Mouse (Mus musculus) ES-E14 (cell line): ENCODE results near the gene Zfp385a. TPM values are rescaled to one million over a fixed set of nuclear protein-coding genes. Genes with fewer than 3 reads are reported as not detected.

Source experiments
- DNase-seq: peaks from one replicate; pipeline ENCODE4 v3.0.0-alpha.2; 2013; ENCODE audit warnings: low read depth, low spot score
- H3K27ac ChIP-seq: 2 replicates; pipeline ENCODE4 v1.5.1; 2012; ENCODE audit warnings: low read depth, mild to moderate bottlenecking, low read length, moderate library complexity, mixed read lengths; ENCODE audit not compliant: poor library complexity, insufficient read depth, severe bottlenecking
- H3K36me3 ChIP-seq: 2 replicates; pipeline ENCODE4 v1.6.1; 2012; ENCODE audit warnings: mild to moderate bottlenecking, low read length, moderate library complexity, mixed read lengths; ENCODE audit not compliant: control insufficient read depth, poor library complexity, insufficient read depth, severe bottlenecking
- H3K4me1 ChIP-seq, 2 experiments: fragments of 150-350 bp in 1 of 2; sonication (generic) in 1 of 2; 2 replicates each; pipeline ENCODE4 v1.6.1; 2012; ENCODE audit warnings: low read length in 2 of 2, mild to moderate bottlenecking in 1 of 2, mixed read lengths in 1 of 2; ENCODE audit not compliant: control insufficient read depth in 2 of 2, insufficient read depth in 2 of 2, poor library complexity in 1 of 2
- H3K4me3 ChIP-seq, 2 experiments: fragments of 150-350 bp in 1 of 2; sonication (generic) in 1 of 2; 2 replicates each; pipeline ENCODE4 v1.5.1; 2012; ENCODE audit warnings: low read length in 2 of 2, low read depth in 1 of 2, mild to moderate bottlenecking in 1 of 2, mixed read lengths in 1 of 2; ENCODE audit not compliant: insufficient read depth in 1 of 2, poor library complexity in 1 of 2, severe bottlenecking in 1 of 2
- H3K9ac ChIP-seq: 2 replicates; pipeline ENCODE4 v1.6.1; 2012; ENCODE audit warnings: low read depth, mild to moderate bottlenecking, low read length, mixed read lengths; ENCODE audit not compliant: poor library complexity, insufficient read depth, severe bottlenecking
- H3K9me3 ChIP-seq: fragments of 150-350 bp; sonication (generic); 2 replicates; pipeline ENCODE4 v1.6.1; 2012; ENCODE audit warnings: low read depth, mild to moderate bottlenecking, low read length; ENCODE audit not compliant: control insufficient read depth, insufficient read depth
- CHD2 ChIP-seq: IDR thresholded peaks from 2 replicates; pipeline ENCODE4 v1.6.1; 2014; ENCODE audit warnings: mild to moderate bottlenecking, low read depth, low read length, inconsistent platforms
- HCFC1 ChIP-seq: IDR thresholded peaks from 2 replicates; pipeline ENCODE4 v1.6.1; 2012; ENCODE audit warnings: low read length, inconsistent platforms, borderline replicate concordance; ENCODE audit not compliant: insufficient read depth
- MAFK ChIP-seq: IDR thresholded peaks from 2 replicates; pipeline ENCODE4 v1.6.1; 2014; ENCODE audit warnings: mild to moderate bottlenecking, low read depth, low read length, inconsistent platforms; ENCODE audit not compliant: insufficient read depth
- ZC3H11A ChIP-seq: IDR thresholded peaks from 2 replicates; pipeline ENCODE4 v1.6.1; 2012; ENCODE audit warnings: low read depth, mild to moderate bottlenecking, inconsistent platforms, low read length, borderline replicate concordance
- ZNF384 ChIP-seq: IDR thresholded peaks from 2 replicates; pipeline ENCODE4 v1.6.1; 2012; ENCODE audit warnings: low read depth, low read length, inconsistent platforms
- in situ Hi-C, 2 experiments: fragments of 600-800 bp; cut with MboI; formaldehyde crosslinking; loops; one replicate each; pipeline ENCODE4 v1.15.1; 2025; ENCODE audit warnings: low sequenced_read_pairs in 2 of 2, inconsistent platforms in 1 of 2; ENCODE audit not compliant: unreplicated experiment in 2 of 2
- total RNA-seq: library from RNA; depleted of rRNA; stranded (reverse); fragments of 300-350 nt; gene quantifications from 2 replicates; pipeline ENCODE4 v1.2.3, GENCODE M21; 2012; rRNA removed

The Zfp385a gene
- 2.7 and 5.9 TPM in 2 replicates for total RNA-seq

- TF ChIP-seq HCFC1 (no peak), ZC3H11A (no peak), CHD2 (no peak)
Observed at GRCm38 (mm10) chr15:103339961-103340337, at the start of gene Zfp385a. Zfp385a (minus strand) TSS chr15:103340093.

GRCm38 (mm10) chr15:103388556-103389145 lies 48.8 kb upstream of the Zfp385a start:
- Histone ChIP-seq H3K4me1 (peaks cover 0 to under 1% of the 10 kb centered on the region in 2 experiments; a peak in 2 of 4 replicates), H3K9ac (no peak overlapping the region), H3K9me3 (no peaks in the 10 kb centered on the region), H3K36me3 (no peaks in the 10 kb centered on the region), H3K4me3 (no peak overlapping the region), H3K27ac (no peak overlapping the region)
- in situ Hi-C loops, result no loop called here
- no peak for DNase-seq
- TF ChIP-seq ZC3H11A, result no peak
- peak; percentile 97 for TF ChIP-seq ZNF384
- no peak for TF ChIP-seq MAFK

More at GRCm38 (mm10) chr15:103339961-103340337, at the start of gene Zfp385a:
- H3K4me3 ChIP-seq, result peak within 1 kb of the TSS; percentile 71 to 88
- no peaks in the 10 kb centered on the region for H3K9me3 ChIP-seq
- H3K4me1 ChIP-seq, result peaks cover 11 to 43% of the 10 kb centered on the region in 2 experiments; a peak in 3 of 4 replicates
- H3K36me3 ChIP-seq, result peaks cover 12% of the 10 kb centered on the region
- DNase-seq, result no peak
- in situ Hi-C loops, result no loop called here
- peak within 1 kb of the TSS; percentile 13 for H3K9ac ChIP-seq
- no peak within 1 kb of the TSS for H3K27ac ChIP-seq

GRCm38 (mm10) chr15:103383771-103384488 lies 44.0 kb upstream of the Zfp385a start:
- H3K36me3 ChIP-seq, result no peaks in the 10 kb centered on the region
- no peaks in the 10 kb centered on the region for H3K9me3 ChIP-seq
- H3K27ac ChIP-seq, result no peak overlapping the region
- no peak for DNase-seq
- H3K9ac ChIP-seq, result no peak overlapping the region
- no peak overlapping the region for H3K4me3 ChIP-seq
- peaks cover 0 to 10% of the 10 kb centered on the region in 2 experiments; a peak in 2 of 4 replicates for H3K4me1 ChIP-seq
- in situ Hi-C loops, result no loop called here
- no peak for TF ChIP-seq MAFK
- no peak for TF ChIP-seq HCFC1
- TF ChIP-seq ZC3H11A, result no peak
- no peak for TF ChIP-seq ZNF384
- TF ChIP-seq CHD2, result no peak

- in situ Hi-C loops, result no loop called here
- no peak for TF ChIP-seq ZNF384
- TF ChIP-seq ZC3H11A, result no peak
- H3K9ac ChIP-seq, result no peak overlapping the region
- DNase-seq, result no peak
- no peak overlapping the region for H3K4me3 ChIP-seq
- no peaks in the 10 kb centered on the region for H3K36me3 ChIP-seq
- H3K27ac ChIP-seq, result no peak overlapping the region
- H3K4me1 ChIP-seq, result peaks cover 0 to 12% of the 10 kb centered on the region in 2 experiments; a peak in 2 of 4 replicates
- H3K9me3 ChIP-seq, result no peaks in the 10 kb centered on the region
Observed at GRCm38 (mm10) chr15:103382795-103383406, 43.0 kb upstream of the Zfp385a start.
